Mouse (Mus musculus) stomach, embryonic 14.5 days (tissue): ENCODE results near the gene Myoz1. TPM values are rescaled to one million over a fixed set of nuclear protein-coding genes. Genes with fewer than 3 reads are reported as not detected.
A peak's percentile ranks its signal among the peaks of the same experiment; 100 is the strongest.

Experiments used
- ATAC-seq: fragments of 200-750 bp; cut with Nextera tagmentation; 2 replicates; pipeline ENCODE4 v1.8.0; 2017; ENCODE audit warnings: low read depth, moderate TSS enrichment; ENCODE audit not compliant: insufficient number of reproducible peaks, insufficient read depth, low FRiP score
- H3K27ac ChIP-seq: fragments of 300-500 bp; sonication (generic); 2 replicates; pipeline ENCODE4 v1.5.1; 2014; ENCODE audit warnings: mild to moderate bottlenecking, low read length, moderate library complexity, mixed read lengths
- H3K27me3 ChIP-seq: fragments of 300-500 bp; sonication (generic); 2 replicates; pipeline ENCODE4 v1.6.1; 2014; ENCODE audit warnings: low read length, control low read depth, mixed read lengths; ENCODE audit not compliant: control insufficient read depth, insufficient read depth
- H3K36me3 ChIP-seq: fragments of 300-500 bp; sonication (generic); 2 replicates; pipeline ENCODE4 v1.6.1; 2014; ENCODE audit warnings: mild to moderate bottlenecking, control low read depth, low read length, moderate library complexity, mixed read lengths; ENCODE audit not compliant: control insufficient read depth, insufficient read depth
- H3K4me1 ChIP-seq: fragments of 300-500 bp; sonication (generic); 2 replicates; pipeline ENCODE4 v1.6.1; 2014; ENCODE audit warnings: low read length, control low read depth, mixed read lengths; ENCODE audit not compliant: control insufficient read depth, insufficient read depth
- H3K4me2 ChIP-seq: fragments of 300-500 bp; sonication (generic); replicated peaks from 2 replicates; pipeline ENCODE4 v1.6.1; 2014; ENCODE audit warnings: low read depth, low read length, control low read depth
- H3K4me3 ChIP-seq: fragments of 300-500 bp; sonication (generic); 2 replicates; pipeline ENCODE4 v1.5.1; 2014; ENCODE audit warnings: low read depth, low read length, control low read depth
- H3K9ac ChIP-seq: fragments of 300-500 bp; sonication (generic); replicated peaks from 2 replicates; pipeline ENCODE4 v1.6.1; 2014; ENCODE audit warnings: low read depth, mild to moderate bottlenecking, control low read depth, low read length, moderate library complexity, mixed read lengths
- H3K9me3 ChIP-seq: fragments of 300-500 bp; sonication (generic); 2 replicates; pipeline ENCODE4 v1.6.1; 2016; ENCODE audit warnings: low read depth, low read length, control low read depth; ENCODE audit not compliant: control insufficient read depth
- WGBS: fragments of 180-500 bp; shearing (Covaris S2); extraction: QIAGEN DNeasy Blood & Tissue Kit; methylation state at CpG from one replicate; pipeline ENCODE4 v1.1.7; 2014; 5-methylcytosine and 5-hydroxymethylcytosine counted together
- polyA plus RNA-seq: library from polyadenylated mRNA; unstranded; fragments of >200 nt; fragmentation: Nextera tagmentation; extraction: Ambion mirVana; gene quantifications from 2 replicates; pipeline ENCODE4 v1.2.1, GENCODE M21; 2014

The Myoz1 gene
- polyA plus RNA-seq, 1 experiment from 2014 or later, result 0.29 TPM

DNA sequence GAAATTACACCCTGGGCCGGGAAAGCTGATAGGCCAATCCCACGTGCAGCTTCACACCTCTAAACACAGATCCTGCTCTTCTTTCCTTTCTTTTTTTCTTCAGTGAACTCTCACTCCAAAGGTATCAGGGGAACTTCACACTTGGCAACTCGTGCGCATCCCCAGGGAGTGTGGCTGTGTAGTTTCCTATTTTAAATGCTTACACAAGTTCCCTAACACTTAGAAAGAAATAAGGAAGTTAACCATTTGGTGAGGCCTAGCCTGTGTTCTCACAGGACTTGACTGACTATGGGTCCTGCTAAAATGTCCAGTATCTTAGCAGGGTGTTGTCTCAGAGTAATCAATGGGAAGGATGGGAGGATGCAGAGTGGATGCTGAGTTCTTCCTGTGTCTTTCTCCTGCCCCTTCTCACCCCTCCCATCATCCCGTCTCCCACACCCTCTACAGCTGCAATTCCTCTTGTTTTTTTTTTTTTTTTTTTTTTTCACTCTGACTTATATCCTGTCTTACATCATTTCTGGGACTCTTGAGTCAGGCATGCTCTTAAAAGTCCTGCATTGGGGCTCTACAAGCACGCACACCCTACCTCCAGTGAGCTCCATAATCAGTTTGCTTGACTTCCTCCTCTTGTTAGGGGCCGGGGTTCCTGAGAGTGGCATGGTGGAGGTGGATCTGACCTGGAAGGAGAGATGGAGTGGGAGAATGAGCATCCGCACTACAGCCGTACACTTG lies 1.5 kb downstream of the Myoz1 start:
- 61% methylated on average over 9 of the region's 9 CpGs for WGBS
- no peak for ATAC-seq
- H3K27ac ChIP-seq, result no peak overlapping the region
- no peaks in the 10 kb centered on the region for H3K4me1 ChIP-seq
- H3K9ac ChIP-seq, result no peak overlapping the region
- no peak overlapping the region for H3K4me3 ChIP-seq
- H3K9me3 ChIP-seq, result no peaks in the 10 kb centered on the region
- no peak overlapping the region for H3K4me2 ChIP-seq
- H3K36me3 ChIP-seq, result no peaks in the 10 kb centered on the region
- H3K27me3 ChIP-seq, result no peaks in the 10 kb centered on the region

- H3K36me3 ChIP-seq, result no peaks in the 10 kb centered on the region
- ATAC-seq, result no peak
- H3K4me2 ChIP-seq, result no peak overlapping the region
- no peaks in the 10 kb centered on the region for H3K27me3 ChIP-seq
- no peaks in the 10 kb centered on the region for H3K4me1 ChIP-seq
- H3K9ac ChIP-seq, result no peak overlapping the region
- no peak overlapping the region for H3K27ac ChIP-seq
- no peak overlapping the region for H3K4me3 ChIP-seq
- H3K9me3 ChIP-seq, result no peaks in the 10 kb centered on the region
- WGBS, result 64% methylated on average over 4 of the region's 4 CpGs
Measured at GRCm38 (mm10) chr14:20651722-20652256, 4.6 kb downstream of the Myoz1 start.

DNA sequence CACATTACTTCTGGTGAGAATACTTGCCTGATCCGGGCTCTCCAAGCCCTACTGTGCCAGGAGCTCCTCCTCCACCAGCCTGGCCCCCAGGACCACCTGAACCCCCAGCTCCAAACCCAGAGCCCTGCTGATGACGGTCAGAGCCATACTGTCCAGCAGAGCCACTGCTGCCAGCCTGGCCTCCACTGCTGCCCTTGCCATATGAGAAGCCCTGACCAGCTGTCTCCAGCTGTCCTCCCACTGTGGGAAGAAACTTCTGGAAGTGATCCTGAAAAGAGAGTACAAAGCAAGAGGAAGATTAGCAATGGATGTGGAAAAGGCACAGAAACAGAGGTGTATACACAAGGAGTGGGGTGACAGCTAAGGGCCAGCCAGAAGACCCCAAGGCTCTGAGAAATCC lies 5.3 kb downstream of the Myoz1 start:
- Histone ChIP-seq H3K9me3 (no peaks in the 10 kb centered on the region), H3K27me3 (no peaks in the 10 kb centered on the region), H3K27ac (no peak overlapping the region), H3K4me1 (no peaks in the 10 kb centered on the region), H3K4me2 (no peak overlapping the region), H3K9ac (no peak overlapping the region), H3K4me3 (no peak overlapping the region), H3K36me3 (no peaks in the 10 kb centered on the region)
- 67% methylated on average over 2 of the region's 2 CpGs for WGBS
- no peak for ATAC-seq

GRCm38 (mm10) chr14:20646381-20646780 lies 10.0 kb downstream of the Myoz1 start:
- Histone ChIP-seq H3K27ac (no peak overlapping the region), H3K4me2 (no peak overlapping the region), H3K4me3 (no peak overlapping the region), H3K4me1 (peaks cover 6% of the 10 kb centered on the region; the same call in 1 of the 2 replicates), H3K9me3 (no peaks in the 10 kb centered on the region), H3K36me3 (no peaks in the 10 kb centered on the region), H3K27me3 (no peaks in the 10 kb centered on the region), H3K9ac (no peak overlapping the region)
- no peak for ATAC-seq

GRCm38 (mm10) chr14:20645547-20645946 lies 10.8 kb downstream of the Myoz1 start:
- no peak overlapping the region for H3K4me2 ChIP-seq
- H3K36me3 ChIP-seq, result no peaks in the 10 kb centered on the region
- H3K9me3 ChIP-seq, result no peaks in the 10 kb centered on the region
- no peaks in the 10 kb centered on the region for H3K27me3 ChIP-seq
- no peak overlapping the region for H3K27ac ChIP-seq
- H3K4me3 ChIP-seq, result no peak overlapping the region
- ATAC-seq, result no peak
- no peak overlapping the region for H3K9ac ChIP-seq
- H3K4me1 ChIP-seq, result peaks cover 6% of the 10 kb centered on the region; the same call in 1 of the 2 replicates
- WGBS, result 30% methylated on average over 3 of the region's 3 CpGs

DNA sequence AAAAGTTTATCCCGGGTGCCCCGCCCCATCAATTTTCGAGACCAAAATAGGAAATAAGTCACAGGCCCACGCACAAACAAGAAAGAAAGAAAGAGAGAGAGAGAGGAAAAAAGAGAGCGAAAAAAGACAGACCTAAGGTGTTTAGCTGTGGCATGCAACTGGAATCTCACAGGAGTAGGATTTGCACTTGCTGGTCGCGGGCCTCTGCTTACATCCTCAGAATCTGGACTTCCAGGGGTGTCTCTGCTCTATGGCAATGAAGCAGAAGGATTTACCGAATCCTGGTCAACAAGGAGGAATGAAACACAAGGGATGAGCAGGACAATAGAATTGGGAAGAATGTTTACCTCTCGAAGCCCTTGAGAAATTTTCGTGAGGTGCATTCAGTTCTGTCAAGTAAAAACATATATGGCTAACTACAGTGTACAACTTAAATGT lies 14.9 kb downstream of the Myoz1 start:
- H3K4me1 ChIP-seq, result peaks cover 6% of the 10 kb centered on the region; the same call in 1 of the 2 replicates
- no peaks in the 10 kb centered on the region for H3K9me3 ChIP-seq
- no peak for ATAC-seq
- peak overlapping the region; percentile 79 for H3K9ac ChIP-seq
- H3K4me3 ChIP-seq, result peak overlapping the region; percentile 74
- H3K27me3 ChIP-seq, result no peaks in the 10 kb centered on the region
- 11% methylated on average over 10 of the region's 10 CpGs for WGBS
- H3K27ac ChIP-seq, result peak overlapping the region; percentile 92
- no peaks in the 10 kb centered on the region for H3K36me3 ChIP-seq
- peak overlapping the region; percentile 57 for H3K4me2 ChIP-seq

DNA sequence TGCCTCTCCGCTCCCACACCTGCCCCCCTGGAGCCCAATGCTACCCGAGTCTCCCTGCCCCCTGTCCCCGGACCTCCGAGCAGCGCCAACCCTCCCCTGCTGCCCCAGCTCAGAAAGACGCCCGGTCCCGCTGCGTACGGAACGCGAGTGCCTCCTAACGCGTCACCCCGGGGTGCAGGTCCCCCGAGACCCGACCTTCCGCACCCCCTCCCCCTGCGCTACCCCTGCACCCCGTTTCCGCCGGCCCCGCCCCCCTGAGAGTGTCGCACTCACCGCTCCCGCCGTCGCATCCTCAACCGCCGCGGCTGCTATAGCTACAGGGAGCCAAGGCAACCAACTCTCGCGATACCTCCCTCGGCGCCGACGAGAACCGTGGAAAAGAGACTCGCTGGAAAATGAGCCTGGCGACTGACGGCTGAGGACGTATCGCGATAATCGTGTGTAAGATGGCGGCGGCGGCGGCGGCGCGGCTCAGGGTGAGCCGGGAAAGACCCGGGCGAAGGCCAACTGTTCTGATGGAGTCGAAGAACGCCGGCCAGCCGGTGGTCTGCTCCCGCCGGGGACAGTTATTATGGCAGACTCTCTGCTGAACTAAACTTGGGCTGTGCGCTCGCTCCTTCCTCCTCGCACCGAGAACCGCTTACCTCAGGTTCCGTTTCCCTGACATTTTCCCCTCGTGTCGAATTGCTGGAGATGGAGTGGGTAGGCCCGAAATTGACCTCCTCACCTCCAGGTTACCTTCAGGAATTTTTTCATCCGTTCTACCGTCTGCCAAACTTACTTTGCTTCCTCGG lies 15.5 kb downstream of the Myoz1 start, which contains the start of gene Usp54:
Gene Usp54, minus strand, starts transcription at position 420 of the 794 bp plus-strand sequence.
- no peaks in the 10 kb centered on the region for H3K27me3 ChIP-seq
- WGBS, result under 1% methylated on average over 73 of the region's 73 CpGs
- peak within 1 kb of the TSS; percentile 78 for H3K4me2 ChIP-seq
- H3K4me3 ChIP-seq, result peak within 1 kb of the TSS; percentile 74
- H3K4me1 ChIP-seq, result peaks cover 6% of the 10 kb centered on the region; the same call in 1 of the 2 replicates
- peak within 1 kb of the TSS; percentile 92 for H3K27ac ChIP-seq
- peak; percentile 96 for ATAC-seq
- H3K36me3 ChIP-seq, result no peaks in the 10 kb centered on the region
- peak within 1 kb of the TSS; percentile 79 for H3K9ac ChIP-seq
- H3K9me3 ChIP-seq, result no peaks in the 10 kb centered on the region

- Histone ChIP-seq H3K27me3 (no peaks in the 10 kb centered on the region), H3K4me3 (peak overlapping the region; percentile 74)
- 1% methylated on average over 16 of the region's 16 CpGs for whole genome bisulfite sequencing
Measured at GRCm38 (mm10) chr14:20639918-20640619, 16.3 kb downstream of the Myoz1 start.

More at GRCm38 (mm10) chr14:20639918-20640619, 16.3 kb downstream of the Myoz1 start:
- Histone ChIP-seq H3K4me2 (peak overlapping the region; percentile 78), H3K36me3 (no peaks in the 10 kb centered on the region), H3K4me1 (peaks cover 6% of the 10 kb centered on the region; the same call in 1 of the 2 replicates), H3K9ac (peak overlapping the region; percentile 79), H3K9me3 (no peaks in the 10 kb centered on the region), H3K27ac (peak overlapping the region; percentile 92)
- ATAC-seq, result peak; percentile 56
